ENCODE assay signal across 8 mouse cellular contexts in genomic region chr6:71494341-71495020, GRCm38 (mm10). TPM values are rescaled to one million over a fixed set of nuclear protein-coding genes. Genes with fewer than 3 reads are reported as not detected.
A peak's percentile ranks its signal among the peaks of the same experiment; 100 is the strongest.
DNase-seq lines count a peak whose midpoint lies in the region; ATAC-seq and TF ChIP-seq lines count a peak whose summit lies in the region.

No protein-coding gene starts in this region.

- H3K27me3 ChIP-seq in cerebellum, adult 2 months (ENCODE audit: control insufficient read depth, insufficient read depth, low read length), result no peaks in the 10 kb centered on the region
- H3K27me3 ChIP-seq in forebrain, postnatal 0 days (ENCODE audit: insufficient read depth, low read length), result no peaks in the 10 kb centered on the region
- H3K27me3 ChIP-seq in hindbrain, embryonic 15.5 days, result no peaks in the 10 kb centered on the region
- H3K27me3 ChIP-seq in megakaryocyte, embryonic 14.5 days (replicated peaks), result no peaks in the 10 kb centered on the region

- H3K4me3 ChIP-seq in cerebellum, adult 2 months (replicated peaks; ENCODE audit: insufficient read depth, low read depth, low read length), result peak overlapping the region; percentile 95
- peak overlapping the region; percentile 89 for H3K4me3 ChIP-seq in forebrain, postnatal 0 days (ENCODE audit: low read depth, low read length)
- peak overlapping the region; percentile 81 for H3K4me3 ChIP-seq in hindbrain, embryonic 15.5 days
- H3K4me3 ChIP-seq in megakaryocyte, embryonic 14.5 days (replicated peaks), result peak overlapping the region; percentile 99

- TF ChIP-seq POLR2A in cerebellum, adult 2 months (IDR thresholded peaks at IDR 0.05; ENCODE audit: borderline replicate concordance, insufficient read depth, low read length), result no peak

- peak; percentile 49 for DNase-seq in ovary, postnatal 10 days (ENCODE audit: low spot score)
- DNase-seq in ovary, adult 18-20 months (ENCODE audit: low spot score), result no peak
- peak; percentile 72 to 85 for DNase-seq in cerebellum, adult 2 months
- DNase-seq in forebrain, postnatal 0 days, result peak; percentile 65
- peak; percentile 21 to 68 for DNase-seq in left cerebral cortex, postnatal 10 days (ENCODE audit: extremely low spot score in 1 of 2, low spot score in 2 of 2)
- DNase-seq in right cerebral cortex, adult 2 months (ENCODE audit: low spot score in 2 of 2), result peak; percentile 36 to 48

- H3K9ac ChIP-seq in forebrain, postnatal 0 days, result peak overlapping the region; percentile 99
- H3K9ac ChIP-seq in hindbrain, embryonic 15.5 days, result peak overlapping the region; percentile 94

- H3K9me3 ChIP-seq in forebrain, postnatal 0 days (ENCODE audit: low read length), result no peaks in the 10 kb centered on the region
- no peaks in the 10 kb centered on the region for H3K9me3 ChIP-seq in hindbrain, embryonic 15.5 days
- H3K9me3 ChIP-seq in megakaryocyte, embryonic 14.5 days, result 0 out of 2 replicates have a peak, but pooled peaks cover 3% of the 10 kb centered on the region

- intact Hi-C loops in left cerebral cortex, postnatal 10 days (cut with DNase I), result loop anchor here (1.0 to 5.0 kb wide), 2 partner anchors 54 to 308 kb away; partner anchors contain the start of gene Rmnd5a

- H3K36me3 ChIP-seq in forebrain, postnatal 0 days (ENCODE audit: insufficient read depth), result no peaks in the 10 kb centered on the region
- H3K36me3 ChIP-seq in hindbrain, embryonic 15.5 days, result no peaks in the 10 kb centered on the region
- H3K36me3 ChIP-seq in megakaryocyte, embryonic 14.5 days (replicated peaks; ENCODE audit: low read length), result peaks cover 26% of the 10 kb centered on the region

- ATAC-seq in forebrain, postnatal 0 days, result 0 out of 2 replicates have a peak, but pooled peaks have one; percentile 1
- ATAC-seq in hindbrain, embryonic 15.5 days (ENCODE audit: low FRiP score, low read depth), result peak; percentile 10

- H3K4me2 ChIP-seq in forebrain, postnatal 0 days (ENCODE audit: low read depth), result peak overlapping the region; percentile 70
- H3K4me2 ChIP-seq in hindbrain, embryonic 15.5 days, result peak overlapping the region; percentile 64

- no peaks in the 10 kb centered on the region; the same call in none of the 2 replicates for H3K4me1 ChIP-seq in cerebellum, adult 2 months (ENCODE audit: control insufficient read depth, insufficient read depth, low read length)
- H3K4me1 ChIP-seq in forebrain, postnatal 0 days (ENCODE audit: insufficient read depth), result peaks cover 9% of the 10 kb centered on the region; the same call in 1 of the 2 replicates
- peaks cover 18% of the 10 kb centered on the region for H3K4me1 ChIP-seq in hindbrain, embryonic 15.5 days (replicated peaks)
- H3K4me1 ChIP-seq in megakaryocyte, embryonic 14.5 days, result peaks cover 22% of the 10 kb centered on the region

- peak overlapping the region; percentile 95 for H3K27ac ChIP-seq in cerebellum, adult 2 months (ENCODE audit: insufficient read depth, low read length)
- H3K27ac ChIP-seq in forebrain, postnatal 0 days (ENCODE audit: low read depth, low read length), result peak overlapping the region; percentile 98
- H3K27ac ChIP-seq in hindbrain, embryonic 15.5 days (replicated peaks), result peak overlapping the region; percentile 97

- no peak for TF ChIP-seq CTCF in cerebellum, adult 2 months (IDR thresholded peaks at IDR 0.05; ENCODE audit: borderline replicate concordance, insufficient read depth, low read depth, low read length)
- TF ChIP-seq CTCF in forebrain, postnatal 0 days (IDR thresholded peaks at IDR 0.05; ENCODE audit: low read depth), result peak; percentile 17; the same call in 1 of the 2 replicates

- WGBS in cerebellum, adult 2 months, result under 1% methylated on average over 46 of the region's 46 CpGs
- under 1% methylated on average over 46 of the region's 46 CpGs for WGBS in forebrain, postnatal 0 days
- WGBS in hindbrain, embryonic 15.5 days, result under 1% methylated on average over 46 of the region's 46 CpGs

RNA-seq across cellular contexts. Expression of gene Rnf103, which starts 0.8 kb away (rescaled TPM):
- polyA plus RNA-seq in cerebellum, adult 2 months (2012; rRNA removed), result 40.2 and 40.6 TPM in 2 replicates
- total RNA-seq in forebrain, postnatal 0 days (2014; rRNA removed), result 34.5 and 41.0 TPM in 2 replicates
- 15.6 and 21.3 TPM in 2 replicates for polyA plus RNA-seq in forebrain, postnatal 0 days (2015; fragmentation: Nextera tagmentation; extraction: Ambion mirVana)
- polyA plus RNA-seq in hindbrain, embryonic 15.5 days (2015; fragmentation: Nextera tagmentation; extraction: Ambion mirVana), result 25.5 and 26.5 TPM in 2 replicates
- 10 to 100 TPM; 54.4 to 56.0 TPM for total RNA-seq in left cerebral cortex, postnatal 10 days (2021)
- 7.3 and 27.6 TPM in 2 replicates for polyA plus RNA-seq in megakaryocyte, embryonic 14.5 days (2012; ENCODE audit: insufficient read depth, low replicate concordance)

RNA-seq across cellular contexts. Expression of gene Chmp3, which starts 49.1 kb away (rescaled TPM):
- polyA plus RNA-seq in cerebellum, adult 2 months (2012; rRNA removed), result 115 and 125 TPM in 2 replicates
- 83.0 and 90.3 TPM in 2 replicates for total RNA-seq in forebrain, postnatal 0 days (2014; rRNA removed)
- 60.1 and 63.8 TPM in 2 replicates for polyA plus RNA-seq in forebrain, postnatal 0 days (2015; fragmentation: Nextera tagmentation; extraction: Ambion mirVana)
- polyA plus RNA-seq in hindbrain, embryonic 15.5 days (2015; fragmentation: Nextera tagmentation; extraction: Ambion mirVana), result 54.1 and 56.7 TPM in 2 replicates
- 10 to 100 TPM; 77.2 to 82.6 TPM for total RNA-seq in left cerebral cortex, postnatal 10 days (2021)
- 7.6 and 33.8 TPM in 2 replicates for polyA plus RNA-seq in megakaryocyte, embryonic 14.5 days (2012; ENCODE audit: insufficient read depth, low replicate concordance)

RNA-seq across cellular contexts. Expression of gene Rmnd5a, which starts 54.0 kb away (rescaled TPM):
- polyA plus RNA-seq in cerebellum, adult 2 months (2012; rRNA removed), result 110 and 113 TPM in 2 replicates
- total RNA-seq in forebrain, postnatal 0 days (2014; rRNA removed), result 45.6 and 55.6 TPM in 2 replicates
- polyA plus RNA-seq in forebrain, postnatal 0 days (2015; fragmentation: Nextera tagmentation; extraction: Ambion mirVana), result 5.3 and 6.4 TPM in 2 replicates
- 10.4 and 11.5 TPM in 2 replicates for polyA plus RNA-seq in hindbrain, embryonic 15.5 days (2015; fragmentation: Nextera tagmentation; extraction: Ambion mirVana)
- total RNA-seq in left cerebral cortex, postnatal 10 days (2021), result 10 to 100 TPM; 74.8 to 76.3 TPM
- 1.7 and 2.0 TPM in 2 replicates for polyA plus RNA-seq in megakaryocyte, embryonic 14.5 days (2012; ENCODE audit: insufficient read depth, low replicate concordance)
